Mouse (Mus musculus): ENCODE measurements around the gene Chrng.

Chrng gene

GRCm38 (mm10) chr1:87252040-87252609, 47.7 kb downstream of the Chrng start:
- no peak for DNase-seq (ENCODE audit: extremely low read depth, insufficient read length, low spot score)

DNA sequence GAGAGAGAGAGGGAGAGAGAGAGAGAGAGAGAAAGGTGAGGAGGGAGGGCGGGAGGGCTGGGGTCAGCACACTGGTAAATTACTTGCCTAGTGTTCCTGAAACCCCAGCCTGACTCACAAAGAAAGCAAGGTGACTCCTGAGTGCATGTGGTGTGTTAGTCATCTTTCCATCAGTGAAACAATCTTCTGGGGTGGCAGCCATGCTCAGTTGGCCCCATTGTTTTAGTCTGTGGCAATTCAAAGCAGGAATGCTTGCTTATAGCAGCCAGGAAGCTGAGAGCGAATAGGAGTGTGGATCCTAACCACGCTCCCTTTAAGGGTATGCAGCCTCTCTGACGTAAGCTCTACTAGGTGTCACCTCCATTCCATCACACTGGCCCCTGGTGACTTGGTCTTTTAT, 50.7 kb downstream of the Chrng start:
- DNase-seq (ENCODE audit: extremely low read depth, insufficient read length, low spot score), result peak; percentile 50

- DNase-seq (ENCODE audit: extremely low read depth, insufficient read length, low spot score), result no peak
Observed at GRCm38 (mm10) chr1:87257691-87258090, 53.2 kb downstream of the Chrng start.

DNA sequence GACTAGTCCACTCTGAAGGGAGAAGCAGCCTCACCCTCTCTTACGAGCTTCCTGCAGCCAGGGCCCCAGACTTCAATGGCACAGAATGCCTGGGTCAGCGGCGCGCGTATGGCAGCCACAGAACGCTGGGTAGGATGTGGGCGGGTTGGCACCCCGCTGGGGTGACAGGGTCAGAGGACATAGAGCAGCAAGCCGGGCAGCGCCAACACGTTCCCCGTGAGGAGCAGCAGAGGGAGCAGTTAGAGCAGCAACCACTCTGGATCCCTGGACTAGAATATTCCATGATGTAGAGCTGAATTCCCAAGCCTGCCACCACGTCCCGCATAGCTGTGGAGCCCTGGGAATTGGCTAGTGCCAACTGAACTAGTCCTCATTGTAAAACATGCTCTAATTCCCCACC, 54.0 kb downstream of the Chrng start:
- no peak for DNase-seq (ENCODE audit: extremely low read depth, insufficient read length, low spot score)

- no peak for DNase-seq (ENCODE audit: extremely low read depth, insufficient read length, low spot score)
Observed at GRCm38 (mm10) chr1:87259316-87259715, 54.9 kb downstream of the Chrng start.

Measured in 3134 (cell line).